Mouse (Mus musculus) kidney, postnatal 25 days (tissue): ENCODE measurements around the gene Nck2.

ENCODE experiments used
- DNase-seq, 2 experiments: peaks; one replicate each; pipeline ENCODE4 v3.0.0; 2021; ENCODE audit warnings: mixed read lengths in 2 of 2

Gene Nck2

DNA sequence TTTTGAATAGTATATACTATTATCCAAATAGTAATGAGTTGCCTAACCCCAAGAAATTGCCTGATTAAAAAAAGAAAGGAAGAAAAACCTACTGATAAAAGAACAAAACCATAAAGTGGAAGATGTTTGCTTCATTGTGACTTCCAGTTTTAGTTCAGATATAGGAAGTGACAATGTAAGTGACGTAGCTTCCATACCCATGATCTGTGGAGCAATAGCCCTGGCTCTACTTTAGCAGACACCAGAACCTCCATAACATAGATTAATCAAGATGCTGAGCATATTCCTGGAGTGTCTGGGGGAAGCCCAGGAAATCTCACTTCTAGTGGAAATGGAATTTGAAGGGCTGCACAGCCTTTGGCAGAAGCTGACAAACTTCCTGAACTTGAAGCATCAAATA lies 144.6 kb downstream of the Nck2 start:
- DNase-seq = no peak

DNA sequence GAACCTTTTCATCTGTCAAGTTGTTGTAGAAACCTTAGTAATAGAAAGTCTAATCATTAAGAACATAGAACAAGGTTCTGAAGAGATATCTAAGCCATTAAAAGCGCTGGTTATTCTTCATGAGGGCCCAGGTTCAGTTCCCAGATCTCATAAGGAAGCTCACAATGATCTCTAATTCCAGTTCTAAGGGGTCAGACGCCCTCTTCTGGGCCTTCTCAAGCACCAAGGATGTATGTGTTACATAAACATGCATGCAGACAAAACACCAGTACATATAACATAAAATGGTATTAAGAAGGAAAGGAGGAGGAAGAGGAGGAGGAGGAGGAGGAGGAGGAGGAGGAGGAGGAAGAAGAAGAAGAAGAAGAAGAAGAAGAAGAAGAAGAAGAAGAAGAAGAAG lies 145.5 kb downstream of the Nck2 start:
- no peak for DNase-seq

DNA sequence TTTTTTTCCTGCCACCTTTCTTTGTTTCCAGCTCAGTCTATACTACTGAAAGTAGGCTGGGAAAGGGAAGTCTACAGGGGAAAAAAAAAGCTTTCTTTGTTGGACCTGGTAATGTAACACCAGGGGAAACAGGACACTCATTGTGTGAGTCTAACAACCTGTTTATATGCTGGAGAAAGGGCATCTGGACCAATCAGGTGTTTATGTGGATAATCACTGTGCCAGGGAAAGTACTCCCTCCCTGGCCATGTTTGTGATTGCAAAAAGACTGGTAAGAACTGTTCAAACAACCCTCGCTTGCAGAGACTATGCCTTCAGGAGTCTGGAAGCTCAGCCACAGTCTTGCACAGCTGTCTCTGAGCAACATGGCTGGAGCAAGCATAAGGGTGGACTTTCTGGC lies 146.3 kb downstream of the Nck2 start:
- DNase-seq = no peak

DNA sequence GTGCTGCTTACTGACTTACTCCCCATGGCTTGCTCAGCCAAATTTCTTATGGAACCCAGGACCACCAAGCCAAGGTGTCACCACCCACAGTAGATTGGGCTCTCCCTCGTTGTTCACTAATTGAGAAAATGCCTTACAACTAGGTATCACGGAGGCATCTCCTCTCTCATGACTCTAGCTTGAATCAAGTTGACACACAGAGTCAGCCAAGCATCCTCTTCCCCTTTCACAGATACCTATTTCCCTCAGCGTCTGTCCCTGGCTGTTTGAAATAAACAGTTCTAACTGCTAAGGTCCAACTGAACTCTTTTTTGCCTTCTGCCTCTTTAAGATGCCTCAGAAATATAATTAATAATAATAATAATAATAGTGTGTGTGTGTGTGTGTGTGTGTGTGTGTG lies 148.7 kb downstream of the Nck2 start:
- no peak for DNase-seq

DNA sequence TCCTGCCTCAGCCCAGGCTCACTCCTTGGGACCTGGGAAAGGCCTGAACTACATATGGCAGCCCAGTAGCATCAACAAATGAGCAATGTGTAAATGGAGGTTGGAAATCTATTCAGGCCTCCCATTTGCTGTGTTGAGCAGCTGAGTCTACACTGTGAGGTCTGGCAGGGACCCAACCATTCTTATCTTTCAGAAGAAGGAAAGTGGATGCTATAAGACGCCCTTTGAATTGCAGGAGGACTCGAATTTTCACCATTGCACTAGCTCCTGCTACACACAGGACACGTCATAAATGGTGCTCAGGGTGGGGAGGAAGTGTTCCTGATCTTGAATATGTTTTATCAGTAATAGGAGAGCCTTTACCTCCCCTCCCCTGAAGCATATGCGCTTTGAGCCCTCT lies 150.4 kb downstream of the Nck2 start:
- no peak for DNase-seq

DNA sequence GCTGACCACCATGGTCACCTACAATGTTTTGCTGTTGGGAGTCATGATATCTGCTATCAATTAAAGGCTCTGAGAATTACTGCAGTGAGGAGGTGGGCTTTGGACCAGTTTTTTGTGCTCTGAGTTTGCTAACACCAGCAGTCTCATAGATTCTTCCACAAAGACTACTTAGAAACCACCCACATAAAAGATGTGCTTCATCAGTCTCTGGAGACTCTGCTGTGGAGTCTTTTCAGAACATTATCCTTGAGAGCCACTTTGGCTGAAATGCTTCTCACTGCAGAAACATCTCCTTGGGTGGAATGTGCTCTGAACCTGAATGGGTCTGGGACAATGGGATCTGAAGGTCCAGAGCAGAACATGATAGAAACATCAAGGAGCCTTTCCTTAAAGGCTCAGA lies 153.4 kb downstream of the Nck2 start:
- DNase-seq = no peak

DNA sequence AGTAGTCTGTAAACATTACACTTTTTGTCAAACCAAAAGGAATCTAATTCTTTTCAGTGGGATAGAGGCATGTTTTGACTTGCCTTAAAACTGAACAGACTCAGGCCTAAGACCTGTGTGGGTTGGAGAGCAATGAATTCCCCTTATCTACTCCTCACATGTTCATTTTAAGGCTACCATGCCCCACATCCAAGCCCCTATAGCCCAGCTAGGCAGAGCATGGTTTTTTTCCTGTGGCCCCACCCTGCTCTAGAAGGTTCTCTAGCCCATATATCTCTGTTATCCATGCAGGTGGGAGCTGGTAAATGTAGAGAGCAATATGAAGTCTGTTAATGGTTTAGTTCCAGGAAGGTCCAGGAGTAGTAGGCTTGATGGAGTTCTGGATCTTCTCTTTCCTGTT lies 155.1 kb downstream of the Nck2 start:
- no peak for DNase-seq

DNA sequence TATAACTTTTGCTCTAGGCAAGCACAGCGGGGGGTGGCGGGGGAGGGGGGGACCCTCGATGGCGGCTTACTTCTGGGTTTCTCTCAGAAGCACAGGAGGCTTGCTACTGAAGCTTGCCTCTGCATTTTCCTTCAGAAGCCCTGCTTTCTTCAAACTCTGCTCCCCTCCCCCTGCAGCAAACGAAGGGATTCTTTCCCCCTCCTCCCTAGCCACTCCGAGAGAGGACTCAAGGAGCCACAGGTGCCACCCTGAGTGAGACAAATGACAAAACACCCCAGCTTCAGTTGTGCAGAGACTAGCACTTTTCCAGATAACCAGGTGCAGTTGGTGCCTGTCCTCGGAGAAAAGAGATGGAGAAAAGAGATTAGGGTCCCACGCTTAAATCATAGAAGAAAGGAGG lies 156.7 kb downstream of the Nck2 start:
- no peak for DNase-seq

DNA sequence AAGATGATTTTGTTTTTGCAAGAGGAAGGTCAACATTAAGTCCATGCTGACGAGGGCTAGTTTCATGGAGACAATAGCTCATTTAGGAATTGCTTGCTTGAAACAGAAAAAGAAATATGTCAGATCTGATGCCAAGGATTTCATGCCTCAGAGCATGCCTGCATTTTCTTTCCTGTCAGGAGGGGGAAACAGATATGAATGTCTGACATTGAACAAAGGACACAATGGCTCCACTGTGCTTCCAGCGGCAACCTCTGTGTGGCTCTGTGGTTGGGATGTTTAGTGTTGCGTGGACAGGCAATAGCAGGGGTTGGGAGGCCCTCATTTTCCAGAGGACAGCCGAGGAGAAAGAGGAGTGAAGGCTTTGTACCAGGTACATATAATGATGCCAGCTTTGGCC lies 171.6 kb downstream of the Nck2 start:
- no peak for DNase-seq
